Mouse (Mus musculus): ENCODE measurements around the gene Shank2. TPM values are rescaled to one million over a fixed set of nuclear protein-coding genes. Genes with fewer than 3 reads are reported as not detected.

Shank2 gene
- polyA plus RNA-seq, 1 experiment from 2014 or later = 0.63 TPM

GRCm38 (mm10) chr7:144468741-144469140 lies 467.0 kb downstream of the Shank2 start:
- H3K9ac ChIP-seq (ENCODE audit: low read depth, low read length) = no peak overlapping the region
- no peak for ATAC-seq (ENCODE audit: low read depth)

GRCm38 (mm10) chr7:144469181-144469641 lies 467.5 kb downstream of the Shank2 start:
- no peaks in the 10 kb centered on the region; the same call in 1 of the 2 replicates for H3K36me3 ChIP-seq (ENCODE audit: control insufficient read depth, insufficient read depth)
- H3K27me3 ChIP-seq (ENCODE audit: control insufficient read depth, insufficient read depth, low read depth, low read length) = no peaks in the 10 kb centered on the region
- peak overlapping the region; percentile 34; the same call in 1 of the 2 replicates for H3K27ac ChIP-seq (ENCODE audit: low read length)
- peak overlapping the region; percentile 86; the same call in 1 of the 2 replicates for H3K9ac ChIP-seq (ENCODE audit: low read depth, low read length)
- H3K4me1 ChIP-seq (ENCODE audit: control insufficient read depth, low read depth, low read length) = peaks cover 16% of the 10 kb centered on the region
- peak overlapping the region; percentile 85 for H3K4me3 ChIP-seq (ENCODE audit: low read depth, low read length)
- ATAC-seq (ENCODE audit: low read depth) = no peak
- WGBS (ENCODE audit: insufficient replicate concordance) = 43% methylated on average over 4 of the region's 4 CpGs
- no peaks in the 10 kb centered on the region for H3K9me3 ChIP-seq (replicated peaks; ENCODE audit: control insufficient read depth, low read length)
- H3K4me2 ChIP-seq (ENCODE audit: low read depth, low read length) = peak overlapping the region; percentile 88

More at GRCm38 (mm10) chr7:144468741-144469140, 467.0 kb downstream of the Shank2 start:
- no peak overlapping the region for H3K4me3 ChIP-seq (ENCODE audit: low read depth, low read length)
- 70% methylated on average over 5 of the region's 5 CpGs for WGBS (ENCODE audit: insufficient replicate concordance)
- peaks cover 16% of the 10 kb centered on the region for H3K4me1 ChIP-seq (ENCODE audit: control insufficient read depth, low read depth, low read length)
- H3K27ac ChIP-seq (ENCODE audit: low read length) = no peak overlapping the region
- H3K27me3 ChIP-seq (ENCODE audit: control insufficient read depth, insufficient read depth, low read depth, low read length) = no peaks in the 10 kb centered on the region
- H3K9me3 ChIP-seq (replicated peaks; ENCODE audit: control insufficient read depth, low read length) = no peaks in the 10 kb centered on the region
- H3K36me3 ChIP-seq (ENCODE audit: control insufficient read depth, insufficient read depth) = no peaks in the 10 kb centered on the region; the same call in 1 of the 2 replicates
- H3K4me2 ChIP-seq (ENCODE audit: low read depth, low read length) = no peak overlapping the region

- peak overlapping the region; percentile 70 for H3K27ac ChIP-seq (ENCODE audit: low read length)
- H3K4me3 ChIP-seq (ENCODE audit: low read depth, low read length) = peak overlapping the region; percentile 85
- peak overlapping the region; percentile 88 for H3K4me2 ChIP-seq (ENCODE audit: low read depth, low read length)
- no peaks in the 10 kb centered on the region; the same call in 1 of the 2 replicates for H3K36me3 ChIP-seq (ENCODE audit: control insufficient read depth, insufficient read depth)
- no peaks in the 10 kb centered on the region for H3K27me3 ChIP-seq (ENCODE audit: control insufficient read depth, insufficient read depth, low read depth, low read length)
- H3K9ac ChIP-seq (ENCODE audit: low read depth, low read length) = peak overlapping the region; percentile 86
- no peaks in the 10 kb centered on the region for H3K9me3 ChIP-seq (replicated peaks; ENCODE audit: control insufficient read depth, low read length)
- 11% methylated on average over 31 of the region's 31 CpGs for WGBS (ENCODE audit: insufficient replicate concordance)
- peaks cover 16% of the 10 kb centered on the region for H3K4me1 ChIP-seq (ENCODE audit: control insufficient read depth, low read depth, low read length)
- ATAC-seq (ENCODE audit: low read depth) = no peak
Measured at GRCm38 (mm10) chr7:144469908-144470544, 468.3 kb downstream of the Shank2 start.

- Histone ChIP-seq H3K27ac (ENCODE audit: low read length) (peak within 1 kb of the TSS; percentile 70), H3K4me1 (ENCODE audit: control insufficient read depth, low read depth, low read length) (peaks cover 16% of the 10 kb centered on the region), H3K9me3 (replicated peaks; ENCODE audit: control insufficient read depth, low read length) (no peaks in the 10 kb centered on the region), H3K4me3 (ENCODE audit: low read depth, low read length) (peak within 1 kb of the TSS; percentile 85), H3K4me2 (ENCODE audit: low read depth, low read length) (peak within 1 kb of the TSS; percentile 88), H3K9ac (ENCODE audit: low read depth, low read length) (peak within 1 kb of the TSS; percentile 86), H3K27me3 (ENCODE audit: control insufficient read depth, insufficient read depth, low read depth, low read length) (no peaks in the 10 kb centered on the region), H3K36me3 (ENCODE audit: control insufficient read depth, insufficient read depth) (no peaks in the 10 kb centered on the region; the same call in 1 of the 2 replicates)
- ATAC-seq (ENCODE audit: low read depth) = peak; percentile 92
- 4% methylated on average over 30 of the region's 30 CpGs for WGBS (ENCODE audit: insufficient replicate concordance)
Measured at GRCm38 (mm10) chr7:144470545-144471059, 468.9 kb downstream of the Shank2 start, which contains the start of gene Cttn. Cttn (minus strand) TSS chr7:144471009.

GRCm38 (mm10) chr7:144471103-144471502 lies 469.4 kb downstream of the Shank2 start:
- Histone ChIP-seq H3K9me3 (replicated peaks; ENCODE audit: control insufficient read depth, low read length) (no peaks in the 10 kb centered on the region), H3K4me1 (ENCODE audit: control insufficient read depth, low read depth, low read length) (peaks cover 16% of the 10 kb centered on the region), H3K4me3 (ENCODE audit: low read depth, low read length) (peak overlapping the region; percentile 85), H3K9ac (ENCODE audit: low read depth, low read length) (peak overlapping the region; percentile 86; the same call in 1 of the 2 replicates), H3K4me2 (ENCODE audit: low read depth, low read length) (peak overlapping the region; percentile 88), H3K27ac (ENCODE audit: low read length) (peak overlapping the region; percentile 44), H3K27me3 (ENCODE audit: control insufficient read depth, insufficient read depth, low read depth, low read length) (no peaks in the 10 kb centered on the region), H3K36me3 (ENCODE audit: control insufficient read depth, insufficient read depth) (no peaks in the 10 kb centered on the region)
- 45% methylated on average over 2 of the region's 2 CpGs for WGBS (ENCODE audit: insufficient replicate concordance)
- no peak for ATAC-seq (ENCODE audit: low read depth)

- Histone ChIP-seq H3K4me1 (ENCODE audit: control insufficient read depth, low read depth, low read length) (peaks cover 16% of the 10 kb centered on the region), H3K9ac (ENCODE audit: low read depth, low read length) (no peak overlapping the region), H3K36me3 (ENCODE audit: control insufficient read depth, insufficient read depth) (peaks cover under 1% of the 10 kb centered on the region; the same call in 1 of the 2 replicates), H3K4me2 (ENCODE audit: low read depth, low read length) (no peak overlapping the region), H3K9me3 (replicated peaks; ENCODE audit: control insufficient read depth, low read length) (no peaks in the 10 kb centered on the region), H3K27me3 (ENCODE audit: control insufficient read depth, insufficient read depth, low read depth, low read length) (no peaks in the 10 kb centered on the region), H3K4me3 (ENCODE audit: low read depth, low read length) (no peak overlapping the region), H3K27ac (ENCODE audit: low read length) (no peak overlapping the region)
- 45% methylated on average over 4 of the region's 4 CpGs for WGBS (ENCODE audit: insufficient replicate concordance)
- ATAC-seq (ENCODE audit: low read depth) = no peak
Measured at GRCm38 (mm10) chr7:144473486-144473885, 471.8 kb downstream of the Shank2 start.

Small RNA genes lying within 50 kb of the gene (microRNA-seq; reads per million reads assigned to microRNA genes)
- gene Mir3105 = 39.9 reads per million, percentile 45 among the genes with 10 or more reads in this experiment

Other genes starting within 250 kb of the Shank2 start
- 1.9 and 2.2 TPM in 2 replicates for gene Osbpl5, start 244.9 kb upstream of the Shank2 start, polyA plus RNA-seq (2015; fragmentation: Nextera tagmentation; extraction: Ambion mirVana)
- not detected in 2 replicates for gene Mrgprg, start 234.9 kb upstream of the Shank2 start, polyA plus RNA-seq (2015; fragmentation: Nextera tagmentation; extraction: Ambion mirVana)
- 0.41 and 0.51 TPM in 2 replicates for gene Mrgpre, start 217.4 kb upstream of the Shank2 start, polyA plus RNA-seq (2015; fragmentation: Nextera tagmentation; extraction: Ambion mirVana)
- gene Nadsyn1, start 179.1 kb upstream of the Shank2 start, polyA plus RNA-seq (2015; fragmentation: Nextera tagmentation; extraction: Ambion mirVana) = 9.1 TPM in 2 replicates
- 59.4 and 76.8 TPM in 2 replicates for gene Dhcr7, start 178.8 kb upstream of the Shank2 start, polyA plus RNA-seq (2015; fragmentation: Nextera tagmentation; extraction: Ambion mirVana)
- not detected in 2 replicates for gene Gm498, start 135.1 kb upstream of the Shank2 start, polyA plus RNA-seq (2015; fragmentation: Nextera tagmentation; extraction: Ambion mirVana)

Measured in liver, embryonic 16.5 days (tissue).